Mouse (Mus musculus): ENCODE data around the gene Ppp1r27.
"Not testable (repeated sequence)": the region's sequence is repeated elsewhere in the genome, so short reads cannot be mapped to it uniquely, and the experiment has no call there.

Gene Ppp1r27

DNA sequence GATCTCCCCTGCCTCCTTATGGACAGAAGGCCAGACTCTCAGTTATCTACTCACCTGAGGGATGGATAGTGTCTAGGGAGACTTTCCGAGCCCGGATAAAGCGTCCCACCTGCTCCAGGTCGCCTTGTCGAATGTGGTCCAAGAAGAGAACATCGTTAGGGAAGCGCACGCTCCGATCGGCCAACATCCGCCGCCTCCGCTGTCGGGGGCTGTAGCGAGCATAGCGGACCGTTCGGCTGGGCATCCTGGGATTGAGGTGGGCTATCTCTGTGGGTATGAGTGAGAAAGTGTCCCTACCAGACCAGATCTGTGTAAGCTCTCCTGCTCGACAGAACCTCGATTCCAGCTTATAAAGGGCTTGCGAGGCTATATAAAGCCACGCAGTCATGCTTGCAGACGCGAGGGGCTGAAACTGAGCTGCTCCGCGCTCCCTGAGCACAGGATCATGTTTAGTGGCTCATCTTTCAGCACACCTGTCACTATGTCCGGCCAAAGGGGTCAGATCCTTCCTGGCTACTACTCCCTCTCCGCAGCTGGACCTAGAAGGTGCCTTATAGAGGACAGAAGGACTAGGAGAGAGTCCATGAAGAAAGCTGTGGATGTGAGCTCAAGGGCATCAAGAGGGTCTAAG lies at the start of gene Ppp1r27:
Ppp1r27 (minus strand) TSS at position 323 of the 631 bp plus-strand sequence.
- peak in 1 of 2 experiments; percentile 23 for DNase-seq (ENCODE audit: inconsistent age in 2 of 2, low spot score in 1 of 2)

DNA sequence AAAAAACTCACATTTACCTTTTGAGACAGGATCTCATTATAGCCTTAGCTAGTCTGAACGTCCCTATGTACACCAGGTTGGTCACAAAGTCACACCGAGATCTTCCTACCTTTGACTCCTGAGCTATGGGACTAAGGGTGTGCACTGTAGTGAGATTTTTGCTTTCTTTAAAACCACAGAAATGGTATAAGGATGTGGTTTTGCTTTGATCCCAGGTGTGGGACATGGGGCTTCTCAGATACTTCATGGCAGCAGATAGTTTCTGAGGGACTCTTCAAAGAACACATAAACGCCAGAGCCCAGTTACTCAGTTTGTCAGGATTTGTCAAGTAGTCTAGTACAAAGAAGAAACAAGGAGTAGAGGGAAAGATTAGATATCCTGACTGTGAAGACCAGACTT lies 49.8 kb upstream of the Ppp1r27 start:
- no peak for DNase-seq (ENCODE audit: inconsistent age in 2 of 2, low spot score in 1 of 2)

- DNase-seq (ENCODE audit: inconsistent age in 2 of 2, low spot score in 1 of 2): no peak
These were observed 48.1 kb upstream of the Ppp1r27 start for GRCm38 (mm10) chr11:120598990-120599549.

DNA sequence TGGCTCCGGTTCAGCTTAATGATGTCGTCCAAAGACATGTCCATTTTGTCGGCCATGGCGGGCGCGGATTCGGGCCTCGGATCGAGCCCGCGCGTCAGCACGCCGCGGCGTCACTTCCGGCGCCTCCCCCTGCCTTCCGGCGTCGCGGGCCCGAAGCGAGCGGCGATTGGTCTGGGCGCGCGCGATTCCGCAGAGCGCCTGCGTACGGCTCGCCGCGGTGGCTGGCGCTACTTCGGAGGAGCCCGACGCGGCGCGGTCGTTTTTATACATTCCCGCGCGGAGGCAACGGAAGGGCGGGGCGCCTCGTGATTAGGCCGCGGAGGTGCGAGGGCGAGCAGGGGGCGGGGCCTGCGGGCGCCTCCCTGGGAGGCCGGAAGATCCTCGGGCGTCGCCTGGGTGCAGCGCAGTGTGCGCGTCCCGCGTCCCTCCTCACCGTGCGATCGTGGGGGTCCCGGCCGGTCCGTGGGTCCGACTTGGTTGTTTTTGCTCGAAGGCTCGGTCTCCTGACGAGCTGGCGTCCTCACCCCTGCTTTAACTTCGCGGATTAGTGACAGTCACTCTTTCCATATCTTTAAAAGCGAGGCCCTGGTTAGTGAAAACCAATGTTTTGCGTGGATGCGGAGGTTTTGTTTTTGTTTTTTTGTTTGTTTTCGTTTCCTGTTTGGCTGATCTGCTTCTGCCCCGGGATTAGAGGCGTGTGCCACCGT lies 47.5 kb upstream of the Ppp1r27 start, which contains the start of the genes Alyref and Anapc11:
Alyref (minus strand) TSS at position 83 of the 707 bp plus-strand sequence.
Anapc11 (plus strand) TSS at position 139 of the 707 bp plus-strand sequence.
- peak; percentile 96 to 97 for DNase-seq (ENCODE audit: inconsistent age in 2 of 2, low spot score in 1 of 2)

DNA sequence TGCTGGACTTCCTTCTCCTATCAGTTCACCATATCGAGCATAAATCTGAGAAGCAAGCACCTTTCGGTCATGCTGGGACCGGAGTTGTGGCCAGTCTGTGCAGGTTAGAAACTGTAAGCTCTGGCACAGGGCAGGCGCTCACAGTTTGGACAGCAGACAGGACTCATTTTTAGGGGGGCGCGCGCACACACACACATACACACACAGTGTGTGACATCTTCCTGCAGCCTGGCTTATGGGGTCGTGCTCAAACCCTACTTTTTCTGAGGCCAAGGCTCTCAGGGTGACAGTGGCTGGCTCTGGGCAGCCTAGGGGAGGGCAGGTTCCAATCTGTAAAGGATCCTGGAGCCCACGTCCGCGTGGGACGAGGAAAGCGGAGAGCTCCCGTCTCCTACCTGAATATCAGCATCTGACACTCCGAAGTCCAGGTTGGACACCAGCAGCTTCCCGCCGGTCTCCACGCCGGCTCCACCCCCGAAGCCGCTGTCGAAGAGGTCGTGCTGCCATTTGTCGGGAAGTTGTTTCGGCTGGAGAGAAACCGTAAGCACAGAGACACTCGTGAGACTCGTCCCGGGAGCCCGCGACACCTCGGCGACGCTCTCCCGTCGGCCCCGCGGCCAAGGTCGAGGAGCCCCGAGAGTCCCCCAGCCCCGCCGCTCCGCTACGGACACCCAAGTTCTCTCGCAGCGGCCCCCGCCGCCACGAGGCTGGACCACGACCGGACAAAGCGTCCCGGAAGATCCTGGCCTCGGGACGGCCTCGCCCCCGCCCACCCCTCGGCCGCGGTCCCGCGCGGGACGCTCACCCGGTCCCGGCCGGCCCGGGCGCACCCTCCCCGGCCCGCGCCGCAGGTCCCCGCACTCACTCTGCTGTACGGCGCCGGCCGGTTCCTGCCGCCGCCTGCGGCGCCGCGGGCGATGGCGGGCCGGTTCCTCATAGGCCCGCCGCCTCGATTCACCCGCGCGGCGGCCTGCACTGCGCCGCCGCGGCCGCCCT lies 46.6 kb upstream of the Ppp1r27 start:
- peak; percentile 45 to 67 for DNase-seq (ENCODE audit: inconsistent age in 2 of 2, low spot score in 1 of 2)

DNA sequence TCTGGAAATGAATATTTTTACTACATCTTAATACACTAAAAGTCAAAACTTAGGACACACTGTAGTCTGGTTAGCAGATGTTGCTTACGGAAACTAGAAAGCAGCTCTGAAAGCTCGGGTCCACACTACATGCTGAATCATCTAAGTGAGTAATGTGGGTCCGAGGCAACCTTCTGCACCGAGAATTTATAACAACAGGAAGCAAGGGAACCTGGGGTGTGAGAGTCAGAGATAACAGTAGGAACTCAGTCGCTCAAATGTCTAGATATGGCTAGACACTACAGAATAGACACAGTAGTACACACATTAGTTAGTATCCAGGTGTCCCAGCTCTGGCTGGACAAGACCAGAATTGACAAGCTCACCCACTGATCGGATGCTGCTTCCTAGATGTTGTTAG lies 37.6 kb upstream of the Ppp1r27 start:
- no peak for DNase-seq (ENCODE audit: inconsistent age in 2 of 2, low spot score in 1 of 2)

DNA sequence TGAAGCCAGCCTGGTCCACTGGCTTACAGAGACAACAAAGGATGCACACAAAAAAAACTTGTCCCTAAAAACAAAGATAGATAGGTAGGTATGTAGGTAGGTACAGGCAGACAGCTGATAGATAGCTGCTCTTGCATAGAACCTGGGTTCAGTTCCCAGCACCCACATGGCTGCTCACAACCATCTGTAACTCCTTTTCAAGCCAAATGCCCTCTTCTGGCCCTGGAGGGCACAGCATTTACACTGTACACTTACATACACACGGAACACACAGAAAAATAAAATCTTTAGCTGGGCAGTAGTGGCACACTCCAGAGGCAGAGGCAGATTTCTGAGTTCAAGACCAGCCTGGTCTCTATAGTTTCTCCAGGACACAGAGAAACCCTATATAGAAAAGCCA lies 33.0 kb upstream of the Ppp1r27 start:
- no peak for DNase-seq (ENCODE audit: inconsistent age in 2 of 2, low spot score in 1 of 2)

DNA sequence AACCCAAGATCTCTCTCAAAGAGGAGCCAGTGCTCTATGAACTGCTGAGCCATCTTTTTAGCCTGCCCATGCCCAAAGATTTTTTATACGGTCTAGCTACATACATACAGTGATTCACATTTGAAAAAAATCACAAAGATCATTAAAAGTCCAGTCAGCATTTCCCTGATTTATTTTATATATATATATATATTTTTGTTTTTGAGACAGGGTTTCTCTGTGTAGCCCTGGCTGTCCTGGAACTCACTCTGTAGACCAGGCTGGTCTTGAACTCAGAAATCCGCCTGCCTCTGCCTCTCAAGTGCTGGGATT lies 32.0 kb upstream of the Ppp1r27 start:
- DNase-seq (ENCODE audit: inconsistent age in 2 of 2, low spot score in 1 of 2): not testable (repeated sequence)

DNA sequence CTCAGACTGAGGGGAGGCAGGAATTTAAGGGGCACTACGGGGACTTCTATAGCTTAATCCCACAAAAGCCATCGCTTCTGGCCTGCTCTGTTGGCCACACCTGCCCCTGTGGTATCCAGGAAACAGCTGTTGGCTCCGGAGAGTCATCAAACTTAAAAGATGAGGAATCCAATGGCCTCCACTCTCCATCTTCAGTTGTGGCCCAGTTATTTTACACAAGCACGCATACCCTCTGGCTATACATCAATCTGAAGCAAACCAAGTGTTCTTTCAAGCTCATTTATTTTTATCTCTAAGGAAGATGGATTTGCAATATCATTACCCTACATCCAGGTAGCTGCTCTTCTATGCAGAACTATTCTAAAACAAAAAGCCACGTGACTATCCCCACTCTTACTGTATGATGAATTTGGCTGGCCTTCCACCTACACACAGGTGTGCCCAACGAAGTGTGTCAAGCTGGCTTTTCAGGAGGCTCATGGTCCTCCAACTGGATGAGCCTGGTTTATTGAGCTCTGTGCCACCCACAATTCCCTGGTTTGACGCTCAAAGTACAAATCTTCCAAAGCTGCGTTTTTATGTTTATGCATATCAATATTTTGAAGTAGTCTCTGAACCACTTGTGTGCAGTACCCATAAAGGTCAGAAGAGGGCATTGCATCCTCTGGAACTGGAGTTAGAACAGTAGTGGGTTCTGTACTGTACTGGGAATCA lies 31.5 kb upstream of the Ppp1r27 start:
- peak; percentile 45 to 80 for DNase-seq (ENCODE audit: inconsistent age in 2 of 2, low spot score in 1 of 2)

DNA sequence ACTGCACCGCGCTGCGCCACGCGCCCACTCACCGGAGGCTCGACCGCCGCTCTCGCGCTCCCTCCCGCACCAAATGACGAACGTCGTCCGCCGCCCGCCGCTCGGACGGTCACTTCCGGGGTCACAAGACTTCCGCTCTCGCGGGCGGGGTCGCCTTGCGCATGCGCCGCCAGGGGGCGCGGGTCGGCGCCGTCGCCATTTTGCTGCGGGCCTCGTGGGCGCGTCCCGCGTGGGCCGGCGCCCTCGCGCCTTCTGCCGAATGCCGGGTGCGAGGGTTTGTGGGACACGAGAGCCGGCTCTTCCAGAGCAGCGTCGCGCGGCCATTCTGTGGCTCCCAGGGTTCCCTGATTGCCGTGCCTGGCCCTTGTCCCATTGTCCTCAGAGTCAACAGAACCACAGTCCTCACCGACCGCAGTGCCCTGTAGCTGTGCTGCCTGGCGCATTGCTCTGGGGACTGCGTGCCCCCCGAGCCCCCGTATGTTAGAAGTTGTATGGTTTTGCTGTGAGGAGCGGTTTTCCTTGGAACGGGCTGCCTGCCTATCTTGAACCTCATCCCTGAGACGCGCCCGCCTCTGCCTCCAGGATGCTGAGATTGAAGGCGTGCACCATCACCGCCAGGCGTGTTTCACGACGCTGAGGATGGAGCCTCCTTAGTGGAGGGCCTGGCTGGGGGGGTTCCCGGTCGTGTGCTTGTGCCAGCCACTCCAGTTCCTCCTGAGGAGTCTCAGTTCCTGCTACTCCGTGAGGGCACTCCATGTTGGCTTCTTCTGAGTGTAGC lies 30.7 kb upstream of the Ppp1r27 start, which contains the start of gene Arhgdia:
Arhgdia (minus strand) TSS at position 135 of the 778 bp plus-strand sequence.
- DNase-seq (ENCODE audit: inconsistent age in 2 of 2, low spot score in 1 of 2): peak; percentile 91 to 96

- peak; percentile 50 to 81 for DNase-seq (ENCODE audit: inconsistent age in 2 of 2, low spot score in 1 of 2)
These were observed 30.0 kb upstream of the Ppp1r27 start for GRCm38 (mm10) chr11:120580871-120581331.

- peak; percentile 39 to 63 for DNase-seq (ENCODE audit: inconsistent age in 2 of 2, low spot score in 1 of 2)
These were observed 29.3 kb upstream of the Ppp1r27 start for GRCm38 (mm10) chr11:120580190-120580589.

DNA sequence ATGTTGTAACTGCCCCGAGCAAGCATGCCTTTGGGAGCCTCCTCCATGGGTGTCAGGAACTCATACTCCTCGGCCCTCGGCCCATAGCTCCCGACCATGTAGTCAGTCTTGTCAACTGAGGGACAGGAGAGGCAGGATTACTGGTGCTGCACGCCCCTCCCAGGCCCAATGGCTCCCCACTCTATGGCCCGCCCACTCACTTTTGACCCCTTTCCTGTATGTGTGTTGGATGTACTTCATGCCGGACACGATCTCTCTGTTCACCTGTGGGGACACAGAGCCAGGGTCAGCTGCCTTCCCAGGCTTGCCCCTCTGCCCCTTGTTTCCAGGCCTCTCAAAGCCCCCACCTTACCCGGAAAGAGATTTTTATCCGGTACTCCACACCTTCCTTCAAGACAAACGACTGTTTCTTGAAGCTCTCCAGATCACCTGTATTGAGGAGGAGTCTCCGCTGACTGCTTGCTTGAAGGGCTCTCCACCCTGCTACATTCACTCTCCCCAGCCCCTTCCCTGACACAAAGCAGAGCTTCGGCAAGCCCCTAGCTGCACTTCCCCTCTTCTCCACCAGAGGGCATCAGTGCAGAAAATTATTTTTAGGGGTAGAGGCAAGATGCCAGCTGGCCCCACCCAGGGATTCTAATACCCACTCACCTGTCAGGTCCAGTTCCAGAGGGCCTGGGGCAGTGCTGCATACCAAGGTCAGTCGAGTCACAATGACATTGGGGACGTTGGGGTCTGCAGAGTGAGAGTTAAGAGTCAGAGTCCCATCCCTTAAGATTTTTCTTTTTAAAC lies 28.6 kb upstream of the Ppp1r27 start:
- peak; percentile 68 to 90 for DNase-seq (ENCODE audit: inconsistent age in 2 of 2, low spot score in 1 of 2)

DNA sequence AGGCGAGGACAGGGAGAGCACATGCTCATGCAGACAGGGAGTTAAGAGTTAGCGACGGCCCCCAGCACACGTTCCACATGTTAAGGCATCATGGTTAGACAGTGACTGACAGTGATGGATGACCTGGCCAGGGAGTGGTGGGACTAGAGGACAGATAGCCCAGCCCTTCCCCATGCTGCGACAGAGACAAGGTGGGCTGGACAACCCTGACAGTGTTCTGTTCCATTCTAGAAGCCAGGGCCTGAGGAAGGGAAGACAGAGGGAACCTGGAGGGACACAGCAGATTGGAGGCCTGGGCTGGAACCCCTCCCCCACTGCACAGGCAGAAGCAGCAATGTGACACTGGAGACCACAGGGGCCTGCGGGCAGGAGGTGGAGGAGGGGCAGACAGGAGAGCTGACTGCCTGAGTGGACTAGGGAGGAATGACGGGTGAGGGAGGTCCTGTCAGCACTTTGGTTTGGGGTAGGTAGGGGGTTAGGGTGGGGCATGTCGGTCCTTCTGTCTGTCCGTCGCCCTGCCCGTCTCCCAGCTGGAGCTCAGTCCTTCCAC lies 27.8 kb upstream of the Ppp1r27 start:
- peak in 1 of 2 experiments; percentile 39 for DNase-seq (ENCODE audit: inconsistent age in 2 of 2, low spot score in 1 of 2)

GRCm38 (mm10) chr11:120578024-120578693 lies 27.2 kb upstream of the Ppp1r27 start:
- peak in 1 of 2 experiments; percentile 45 for DNase-seq (ENCODE audit: inconsistent age in 2 of 2, low spot score in 1 of 2)

DNA sequence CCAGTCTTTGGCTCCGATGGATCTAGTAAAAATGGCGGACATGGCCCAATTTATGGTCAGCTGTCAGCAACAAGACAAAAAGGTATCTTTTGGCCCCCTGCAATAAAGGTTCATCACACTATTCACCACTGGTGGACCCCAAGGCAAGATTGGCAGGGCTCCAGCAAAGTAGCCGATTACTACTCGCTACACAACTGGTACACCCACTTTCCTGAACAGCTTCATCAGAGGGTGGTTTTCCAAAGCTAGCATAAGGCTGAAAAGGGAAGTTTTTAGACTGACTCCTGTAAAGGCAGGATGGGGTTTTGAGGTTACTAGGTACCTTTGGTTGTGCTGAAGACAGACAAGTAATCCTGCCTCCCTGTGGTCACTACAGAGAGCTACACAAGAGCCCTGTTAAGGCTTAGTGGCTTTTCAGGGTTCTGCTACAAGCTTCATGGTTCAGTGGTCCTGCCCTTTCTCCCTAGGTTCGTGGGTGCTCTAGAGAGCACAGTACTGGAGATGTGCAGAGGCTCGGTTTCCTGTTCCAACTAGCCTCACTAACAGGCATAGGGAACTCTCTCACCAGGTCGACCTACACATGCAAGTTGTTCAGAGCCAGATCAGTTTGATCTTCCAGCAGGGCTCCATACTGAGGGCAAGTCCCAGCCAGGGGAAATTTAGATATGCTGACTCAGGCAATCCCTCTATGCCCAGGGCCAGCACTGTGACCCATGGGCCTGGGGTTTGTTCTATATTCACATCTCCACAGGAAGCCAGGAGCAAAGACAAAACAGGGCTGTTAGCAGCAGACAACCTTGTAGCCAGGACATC lies 26.5 kb upstream of the Ppp1r27 start:
- DNase-seq (ENCODE audit: inconsistent age in 2 of 2, low spot score in 1 of 2): peak in 1 of 2 experiments; percentile 68

Data from adrenal gland, adult (tissue).